Mouse (Mus musculus): ENCODE measurements at regions not wholly inside any gene's neighbourhood (a gene's known extent, or its start where the extent isn't known, plus 50 kb on each side); places are given as distances from the start of the nearest gene placed in this dataset.

GRCm38 (mm10) chr14:114863585-114863984 is 228.4 kb upstream of the Gpc5 start:
- DNase-seq (ENCODE audit: low read depth), result no peak

DNA sequence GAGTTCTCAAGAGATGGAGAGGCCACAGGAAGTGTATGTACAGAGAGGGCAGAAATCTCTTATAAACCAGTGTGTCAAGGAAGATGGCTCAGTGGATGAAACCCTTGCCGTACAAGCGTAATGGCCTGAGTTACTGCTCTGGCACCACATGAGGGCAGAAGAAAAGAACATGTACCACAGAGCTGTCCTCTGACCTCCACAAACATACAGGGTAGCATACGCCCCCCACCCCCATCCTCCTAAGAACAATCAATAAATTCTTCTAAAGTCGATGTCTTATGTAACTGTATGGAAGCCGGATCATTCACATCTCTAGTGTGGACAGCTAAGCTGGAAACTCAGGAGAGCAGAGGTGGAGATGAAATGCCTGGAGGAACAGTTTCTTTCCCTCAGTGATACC is 227.9 kb upstream of the Gpc5 start:
- no peak for DNase-seq (ENCODE audit: low read depth)

- no peak for DNase-seq (ENCODE audit: low read depth)
These were observed 222.8 kb upstream of the Gpc5 start for GRCm38 (mm10) chr14:114869233-114869632.

- no peak for DNase-seq (ENCODE audit: low read depth)
These were observed 216.9 kb upstream of the Gpc5 start for GRCm38 (mm10) chr14:114875101-114875500.

DNA sequence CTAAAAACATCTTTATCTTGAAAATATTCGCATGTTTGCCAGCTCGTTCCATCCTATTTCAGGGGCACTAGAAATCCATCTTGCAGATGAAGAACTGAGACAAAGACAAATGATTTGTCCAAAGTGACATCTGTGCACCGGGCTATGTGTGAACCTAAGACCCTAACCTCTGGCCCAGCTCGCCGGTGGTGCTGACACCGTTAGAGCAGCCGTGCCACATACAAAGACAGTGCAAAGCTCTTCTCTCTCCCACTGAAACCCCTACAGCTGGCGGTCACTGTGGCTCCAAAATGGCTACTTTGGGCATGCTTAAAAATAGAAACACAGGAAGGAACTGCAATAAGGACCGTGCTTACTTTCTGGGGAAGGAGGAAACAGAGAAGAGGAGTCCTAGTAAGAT is 215.6 kb upstream of the Gpc5 start:
- DNase-seq (ENCODE audit: low read depth), result no peak

DNA sequence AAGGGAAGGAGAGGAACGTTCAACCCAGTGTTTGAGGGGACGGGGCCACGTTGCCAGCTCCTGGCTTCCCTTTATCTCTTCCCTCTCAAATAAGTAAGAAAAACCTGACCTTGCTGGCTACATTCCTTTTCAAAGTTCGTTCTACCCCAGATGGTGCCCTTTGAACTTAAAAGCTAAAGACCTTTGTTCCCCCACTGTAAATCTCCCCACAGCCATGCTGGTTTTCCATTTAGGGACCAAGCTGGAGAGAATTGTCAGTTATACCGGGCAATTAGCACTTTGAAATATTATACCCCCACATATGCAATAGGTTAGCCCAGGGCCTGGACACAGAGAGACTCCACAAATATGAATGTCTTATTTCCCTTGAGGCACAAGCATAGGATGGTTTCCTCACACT is 214.5 kb upstream of the Gpc5 start:
- no peak for DNase-seq (ENCODE audit: low read depth)

DNA sequence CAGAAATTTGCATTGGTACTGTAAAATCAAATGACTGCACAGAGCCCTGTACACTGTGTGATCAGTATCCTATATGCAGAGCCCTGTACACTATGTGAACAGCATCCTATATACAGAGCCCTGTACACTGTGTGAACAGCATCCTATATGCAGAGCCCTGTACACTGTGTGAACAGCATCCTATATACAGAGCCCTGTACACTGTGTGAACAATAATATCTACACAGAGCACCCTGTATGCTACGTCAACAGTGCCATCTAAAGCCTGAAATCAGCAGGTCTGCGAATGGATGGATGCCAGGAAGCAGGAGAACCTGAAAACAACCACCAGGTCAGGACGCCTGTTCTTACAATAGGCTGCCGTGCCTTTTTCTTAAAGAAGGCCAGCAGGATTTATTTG is 211.7 kb upstream of the Gpc5 start:
- no peak for DNase-seq (ENCODE audit: low read depth)

DNA sequence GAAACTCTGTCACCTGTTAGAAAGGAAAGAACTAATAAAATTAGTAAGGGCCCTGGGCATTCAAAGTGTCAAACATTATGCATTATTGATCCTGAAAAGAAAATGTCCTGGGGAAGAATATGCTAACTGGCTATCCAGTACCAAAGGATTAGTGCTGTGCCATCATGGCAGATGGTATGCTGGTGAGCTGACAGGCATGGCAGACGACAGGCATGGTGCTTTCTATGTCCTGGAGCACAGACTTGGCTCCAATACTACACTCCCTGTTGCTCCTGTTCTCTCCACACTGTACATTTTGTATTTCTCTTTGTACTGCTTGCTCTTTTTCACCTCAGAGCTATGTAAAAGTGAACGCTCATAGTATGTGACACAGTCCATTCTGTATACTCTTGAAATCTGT is 187.9 kb upstream of the Gpc5 start:
- DNase-seq (ENCODE audit: low read depth), result no peak

DNA sequence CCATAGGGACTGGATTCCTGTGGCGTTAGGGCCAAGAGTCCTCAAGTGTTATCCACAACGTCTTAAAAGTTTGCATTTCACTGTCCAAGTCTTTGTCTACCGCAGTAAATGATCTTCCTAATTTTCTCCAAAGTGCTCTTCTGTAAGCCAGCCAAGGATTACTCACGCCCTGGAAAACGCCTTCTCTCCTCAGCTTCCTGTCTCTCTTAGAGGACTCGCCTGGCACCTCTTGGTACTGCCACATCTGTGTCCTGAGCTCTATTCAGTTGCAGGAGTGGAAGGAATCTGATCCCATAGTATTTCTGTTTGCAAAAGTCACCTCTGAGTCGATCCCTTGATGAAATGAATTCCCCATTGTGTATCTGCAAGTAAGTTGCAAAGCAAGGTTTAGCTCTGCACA is 179.7 kb upstream of the Gpc5 start:
- DNase-seq (ENCODE audit: low read depth), result no peak

DNA sequence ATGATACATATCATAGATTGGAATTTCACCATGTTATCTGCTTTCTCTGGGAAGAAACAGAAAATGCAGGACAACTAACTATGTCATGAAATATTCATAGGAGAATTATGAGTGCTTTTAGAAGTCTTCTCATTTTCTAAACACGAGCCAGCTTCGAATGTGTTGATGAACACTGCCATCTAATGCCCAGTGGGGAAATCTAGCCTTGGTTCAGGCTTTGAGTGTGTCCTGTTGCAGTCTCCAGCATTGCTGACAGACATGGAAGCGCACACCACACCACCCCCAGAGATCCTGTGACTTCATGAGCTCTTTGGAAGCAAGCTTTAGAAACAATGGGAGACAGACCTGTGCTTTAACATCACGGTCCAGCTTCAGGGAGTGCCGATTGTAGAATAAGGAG is 178.8 kb upstream of the Gpc5 start:
- peak; percentile 2 for DNase-seq (ENCODE audit: low read depth)

GRCm38 (mm10) chr14:114945744-114946143 is 146.3 kb upstream of the Gpc5 start:
- DNase-seq (ENCODE audit: low read depth), result no peak

GRCm38 (mm10) chr14:114946321-114946720 is 145.7 kb upstream of the Gpc5 start:
- DNase-seq (ENCODE audit: low read depth), result no peak

GRCm38 (mm10) chr14:114948341-114949155 is 143.5 kb upstream of the Gpc5 start:
- DNase-seq (ENCODE audit: low read depth), result no peak

- no peak for DNase-seq (ENCODE audit: low read depth)
These were observed 142.9 kb upstream of the Gpc5 start for GRCm38 (mm10) chr14:114949156-114949496.

GRCm38 (mm10) chr14:114952280-114952679 is 139.7 kb upstream of the Gpc5 start:
- no peak for DNase-seq (ENCODE audit: low read depth)

- no peak for DNase-seq (ENCODE audit: low read depth)
These were observed 138.8 kb upstream of the Gpc5 start for GRCm38 (mm10) chr14:114953070-114953665.

DNA sequence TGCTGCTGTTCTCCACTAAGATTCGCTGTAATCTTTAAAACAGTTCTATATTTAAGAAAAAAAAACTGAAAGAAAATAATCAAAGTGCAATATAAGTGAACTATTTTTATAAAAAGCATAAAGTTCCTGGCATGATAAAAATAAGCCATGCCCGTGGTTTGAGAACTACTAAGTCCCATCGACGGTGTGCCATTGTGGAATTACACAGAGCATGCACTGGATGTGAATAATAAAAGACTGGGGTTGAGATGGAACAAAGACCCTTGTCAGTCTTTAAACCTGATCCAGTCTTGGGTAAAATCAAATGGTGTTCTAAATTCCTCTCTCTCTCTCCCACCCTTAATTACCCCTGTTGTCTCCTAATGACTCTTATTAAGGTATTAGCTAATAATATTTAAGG is 137.7 kb upstream of the Gpc5 start:
- no peak for DNase-seq (ENCODE audit: low read depth)

DNA sequence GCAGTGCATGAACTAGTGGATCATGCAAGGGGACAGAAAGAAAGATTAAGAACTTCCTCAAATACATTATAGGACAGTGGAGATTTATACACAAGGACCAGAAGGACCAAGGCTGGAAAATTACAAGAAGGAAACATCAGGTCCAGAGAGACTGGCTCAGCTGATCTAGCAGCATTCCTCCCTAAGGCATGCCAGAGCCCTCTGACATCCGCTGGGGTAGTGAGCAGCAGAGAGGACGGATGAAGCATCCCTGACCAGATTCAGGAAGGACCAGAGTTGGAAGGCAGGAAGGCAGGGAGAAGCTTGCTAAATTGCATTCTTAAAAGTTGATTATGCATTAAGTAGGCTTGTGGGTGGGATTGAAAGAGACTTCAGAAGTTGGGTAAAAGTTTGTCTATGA is 136.4 kb upstream of the Gpc5 start:
- no peak for DNase-seq (ENCODE audit: low read depth)

GRCm38 (mm10) chr14:114960273-114960672 is 131.7 kb upstream of the Gpc5 start:
- no peak for DNase-seq (ENCODE audit: low read depth)

GRCm38 (mm10) chr14:114965941-114966340 is 126.1 kb upstream of the Gpc5 start:
- no peak for DNase-seq (ENCODE audit: low read depth)

DNA sequence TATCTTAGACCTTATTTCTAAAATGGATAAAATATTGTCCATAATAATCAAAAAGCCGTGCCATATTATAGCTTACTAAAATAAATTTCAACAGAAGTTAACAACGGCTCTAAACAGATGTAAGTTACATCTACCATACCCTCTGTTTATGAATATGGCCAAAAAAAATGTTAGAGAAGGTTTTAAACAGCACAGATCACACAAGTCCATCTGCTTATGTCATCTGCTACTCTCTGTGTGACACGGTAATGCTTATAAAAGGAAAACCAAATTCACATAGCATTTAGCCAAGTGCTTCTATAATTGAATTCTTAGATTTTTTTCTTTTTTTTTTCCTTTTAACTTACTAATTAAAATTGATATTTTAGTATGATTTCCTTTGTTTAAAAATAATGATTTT is 123.0 kb upstream of the Gpc5 start:
- DNase-seq (ENCODE audit: low read depth), result no peak

GRCm38 (mm10) chr14:114981120-114981519 is 110.9 kb upstream of the Gpc5 start:
- DNase-seq (ENCODE audit: low read depth), result no peak

DNA sequence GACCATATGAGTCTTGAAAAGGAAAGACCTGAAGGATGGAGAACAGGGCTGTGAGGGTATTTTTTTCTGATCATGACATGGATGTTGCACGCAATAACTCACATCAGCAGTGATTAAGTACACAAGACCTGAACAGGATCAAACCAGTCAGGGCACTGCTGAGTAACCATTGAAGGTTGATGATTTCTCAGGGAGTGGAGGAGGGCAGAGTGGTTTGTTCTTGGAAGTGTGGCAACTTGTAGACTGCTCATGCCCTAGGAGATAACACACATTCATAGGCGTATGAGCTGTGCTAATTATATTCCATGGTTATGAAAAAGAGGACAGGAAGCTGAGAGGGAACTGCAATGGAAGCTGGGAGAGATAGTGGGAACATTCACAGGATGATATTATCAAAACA is 88.8 kb upstream of the Gpc5 start:
- DNase-seq (ENCODE audit: low read depth), result no peak
